Mouse (Mus musculus): ENCODE results near the gene Fam168a.

GRCm38 (mm10) chr7:100656739-100657138 is 49.7 kb upstream of the Fam168a start:
- TF ChIP-seq CTCF (IDR thresholded peaks at IDR 0.05; ENCODE audit: borderline replicate concordance, extremely low read depth, insufficient read depth, insufficient read length), result no peak
- TF ChIP-seq POLR2A (IDR thresholded peaks at IDR 0.05; ENCODE audit: borderline replicate concordance, extremely low read depth, insufficient read depth, insufficient read length, poor library complexity, severe bottlenecking), result no peak

Data from brain, embryonic 14.5 days (tissue).